Mouse (Mus musculus) heart, postnatal 25 days (tissue): ENCODE measurements at regions not wholly inside any gene's neighbourhood (a gene's known extent, or its start where the extent isn't known, plus 50 kb on each side); places are given as distances from the start of the nearest gene placed in this dataset.

Experiments
- DNase-seq: peaks from one replicate; pipeline ENCODE4 v3.0.0; 2022; ENCODE audit warnings: low spot score
- intact Hi-C: fragments of 180-260 bp; cut with DNase I; formaldehyde crosslinking; loops from one replicate; pipeline ENCODE4 v1.15.1; 2025

DNA sequence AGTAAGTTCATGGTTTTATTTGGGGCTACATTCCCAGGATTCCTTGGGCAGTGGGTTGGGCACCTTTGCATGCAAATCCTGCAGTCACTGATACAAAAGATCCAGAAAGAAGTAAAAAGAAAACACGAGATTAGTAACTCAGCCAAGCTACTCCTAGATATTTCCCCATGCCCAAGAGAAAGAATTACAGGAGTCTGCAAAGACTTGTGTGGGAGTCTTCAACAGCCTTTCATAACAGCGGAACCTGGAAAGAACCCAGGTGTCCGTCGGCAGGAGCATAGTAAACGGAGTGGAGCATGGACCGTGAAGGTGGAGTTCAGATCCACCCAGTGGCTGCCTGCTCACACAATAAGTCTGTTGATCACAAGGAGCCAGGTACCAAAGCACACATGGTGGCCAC is 121.1 kb upstream of the A530016L24Rik start:
- intact Hi-C loops: no loop called here
- DNase-seq: no peak

DNA sequence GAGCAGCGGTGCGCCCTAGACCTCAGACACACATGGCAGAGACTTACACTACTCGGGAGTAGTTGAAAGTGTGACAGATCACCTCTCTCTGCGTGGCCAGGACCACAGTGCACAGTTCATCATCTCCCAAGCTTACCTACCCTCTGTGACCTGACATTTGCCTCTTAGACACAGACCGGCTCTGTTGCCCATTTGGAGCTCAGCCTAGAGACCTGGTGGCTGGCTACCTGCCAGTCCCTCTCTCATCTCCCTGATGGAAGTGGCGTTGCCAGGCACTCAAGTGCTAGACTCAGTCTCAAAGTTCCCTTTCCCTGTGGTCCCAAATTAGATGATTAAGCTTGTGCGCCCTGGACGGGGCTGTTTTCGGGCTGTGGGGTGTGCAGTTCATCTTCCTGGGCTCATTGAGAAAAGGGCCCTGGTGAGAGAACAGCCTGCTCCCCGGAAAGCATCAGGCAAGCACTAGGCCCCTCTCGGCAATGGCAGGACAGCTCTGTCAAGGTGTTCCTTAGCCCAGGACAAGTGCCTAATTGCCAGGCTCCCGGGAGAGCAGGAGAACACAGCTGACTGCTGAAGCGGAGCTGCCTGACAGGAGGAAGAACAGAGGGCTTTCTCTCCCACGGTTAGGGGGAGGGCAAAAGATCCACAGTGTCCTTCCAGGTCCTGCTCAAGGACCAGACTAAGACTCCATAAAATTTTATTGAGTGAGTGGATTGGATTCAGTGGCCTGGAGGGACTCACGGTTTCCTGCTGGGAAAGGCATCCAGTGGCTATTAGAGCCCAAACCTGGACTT is 119.5 kb upstream of the A530016L24Rik start:
- intact Hi-C loops: no loop called here
- no peak for DNase-seq

DNA sequence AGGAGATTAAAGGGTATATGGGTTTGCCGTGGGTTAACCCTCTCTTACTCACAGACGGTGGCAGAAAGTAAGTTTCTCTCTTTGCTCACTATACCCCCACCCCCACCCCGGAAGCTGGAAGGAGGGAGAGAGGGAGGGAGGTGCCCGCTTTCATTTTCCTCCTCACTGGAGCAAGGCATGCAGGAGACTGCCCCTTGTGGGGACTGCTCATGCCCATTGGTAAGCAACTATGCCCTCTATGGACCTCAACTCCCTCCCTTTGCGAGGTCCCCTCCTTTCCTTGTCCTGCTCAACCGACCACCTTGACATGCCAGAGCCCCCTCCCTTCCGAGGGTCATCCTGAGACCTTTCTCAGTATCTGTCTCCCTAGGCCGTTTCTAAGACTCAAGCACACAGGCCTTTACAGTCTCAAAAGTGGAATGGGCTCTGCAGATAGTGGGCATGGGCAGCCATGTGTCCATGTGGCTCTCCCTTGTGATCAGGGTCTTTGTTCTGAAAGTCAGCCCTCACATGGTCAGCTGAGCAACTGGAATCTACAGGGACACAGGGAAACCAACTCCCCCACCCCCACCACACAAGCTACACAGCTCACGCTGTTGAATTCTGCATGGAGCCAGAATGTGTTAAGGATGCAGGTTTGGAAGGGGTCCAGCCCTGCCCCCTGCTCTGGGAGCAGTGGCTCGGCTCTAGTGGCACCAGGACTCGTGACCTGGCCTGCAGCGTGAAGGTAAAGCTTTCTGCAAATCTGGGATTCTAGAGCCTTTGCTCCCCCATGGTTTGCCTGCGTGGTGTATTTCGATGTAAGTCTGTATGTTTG is 116.8 kb upstream of the A530016L24Rik start:
- no peak for DNase-seq
- intact Hi-C loops: no loop called here

DNA sequence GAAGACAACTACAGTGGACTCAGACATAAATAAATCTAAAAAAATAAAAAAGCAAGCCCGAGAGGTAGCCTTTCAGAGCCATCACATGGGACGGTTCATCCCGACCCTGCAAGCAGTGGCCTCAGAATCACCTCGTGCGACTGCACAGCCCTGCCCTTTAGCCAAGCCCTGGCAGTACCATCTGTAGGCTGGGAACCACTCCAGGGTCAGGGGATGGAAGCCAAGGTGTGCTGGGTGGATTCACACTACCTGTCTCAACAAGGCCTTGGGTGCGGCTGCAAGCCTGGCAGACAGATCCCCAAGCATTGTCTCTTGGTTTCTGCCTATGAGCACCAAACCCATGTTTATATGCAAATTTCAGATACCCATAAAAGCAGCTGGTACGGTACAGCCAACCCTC is 115.3 kb upstream of the A530016L24Rik start:
- intact Hi-C loops: no loop called here
- no peak for DNase-seq

DNA sequence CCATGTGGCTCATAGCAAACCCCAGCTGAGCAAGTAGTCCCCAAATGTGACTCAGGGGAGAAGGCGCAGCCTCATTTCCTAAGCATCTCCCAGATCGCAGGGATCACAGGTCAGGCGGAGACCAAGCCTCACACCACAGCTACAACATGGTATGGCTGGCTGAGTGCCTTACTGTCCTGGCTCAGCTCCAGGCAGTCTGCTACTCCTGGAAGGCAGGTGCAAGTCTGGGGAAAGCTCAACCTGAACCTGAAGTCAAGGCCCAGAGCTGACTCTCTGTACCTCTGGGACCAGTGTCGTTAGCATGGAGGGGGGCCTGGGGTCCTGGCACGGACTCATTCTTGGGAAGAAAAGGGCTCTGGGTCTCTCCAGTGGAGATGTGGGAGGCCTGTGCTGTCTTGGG is 113.0 kb upstream of the A530016L24Rik start:
- intact Hi-C loops: no loop called here
- no peak for DNase-seq

DNA sequence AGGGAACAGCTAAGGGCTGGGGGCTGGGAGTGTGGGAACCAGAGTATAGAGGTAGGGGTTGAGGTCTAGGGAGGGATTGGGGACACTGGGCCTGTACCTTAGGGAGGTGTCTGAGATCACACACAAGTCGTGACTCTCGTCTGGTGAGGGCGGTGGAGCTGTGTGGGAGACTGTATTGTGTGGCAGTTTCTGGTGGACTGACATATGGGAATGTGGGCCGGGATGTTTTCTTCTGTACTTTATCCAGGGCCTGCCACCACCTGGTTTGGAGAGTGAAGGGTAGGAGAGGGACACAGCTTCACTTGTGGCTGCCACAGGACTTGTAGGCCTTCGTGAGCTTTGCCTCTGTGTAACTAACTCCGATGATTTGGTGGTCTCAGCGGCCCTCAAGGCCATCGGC is 112.5 kb upstream of the A530016L24Rik start:
- intact Hi-C loops: no loop called here
- DNase-seq: no peak

DNA sequence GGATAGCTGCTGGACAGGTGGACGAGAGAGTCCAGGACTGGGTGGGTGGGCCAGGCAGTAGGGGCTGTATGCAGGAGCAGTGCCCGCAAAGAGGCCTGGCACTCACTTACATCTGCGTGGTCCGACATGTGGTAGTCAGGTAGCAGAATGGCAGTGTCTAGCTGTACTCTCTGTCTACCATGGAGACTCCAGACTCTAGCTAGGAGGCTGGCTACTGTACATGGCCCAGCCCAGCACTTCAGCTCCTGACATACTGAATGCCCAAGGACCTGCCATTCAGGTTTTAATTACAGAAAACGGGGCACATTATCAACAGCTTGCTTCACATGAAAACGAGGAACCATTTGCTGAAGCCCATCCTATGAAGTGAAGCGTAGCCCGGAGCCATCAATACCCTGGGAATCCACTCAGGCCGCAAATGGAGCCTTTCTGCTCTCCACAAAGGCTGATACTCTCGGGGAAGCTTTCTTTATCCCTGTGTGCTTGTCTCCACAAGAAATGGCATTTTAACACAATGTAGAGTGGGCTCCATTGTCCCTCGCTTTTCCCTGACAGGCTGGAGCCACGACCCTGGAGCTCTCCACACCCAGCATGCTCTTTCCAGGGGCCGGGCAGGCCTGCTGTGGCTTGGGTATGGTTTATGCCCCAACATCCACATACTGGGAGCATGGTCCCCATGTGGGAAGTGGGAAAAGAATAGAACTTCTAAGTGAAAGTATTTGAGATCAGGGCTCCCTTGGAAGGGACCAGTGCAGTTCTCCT is 110.6 kb upstream of the A530016L24Rik start:
- intact Hi-C loops: no loop called here

DNA sequence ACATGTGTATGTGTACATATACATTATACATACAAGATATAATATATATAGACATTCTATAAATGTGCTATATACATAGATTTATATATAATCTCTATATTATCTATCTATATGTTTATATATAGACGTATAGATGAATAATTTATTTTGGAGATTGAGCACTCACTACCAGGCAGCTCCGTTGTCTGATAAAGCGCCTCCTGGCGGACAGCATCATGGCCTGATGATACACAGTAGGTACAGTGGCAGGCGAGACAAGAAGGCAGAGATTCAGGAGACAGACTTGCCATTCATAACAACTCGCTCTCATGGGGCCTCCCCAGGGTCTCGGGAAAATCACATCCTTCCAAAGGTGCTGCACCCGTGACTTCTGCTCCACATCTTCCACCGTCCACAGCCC is 101.4 kb upstream of the A530016L24Rik start:
- no peak for DNase-seq
- intact Hi-C loops: no loop called here

More for the DNA sequence above, 110.6 kb upstream of the A530016L24Rik start:
- no peak for DNase-seq

DNA sequence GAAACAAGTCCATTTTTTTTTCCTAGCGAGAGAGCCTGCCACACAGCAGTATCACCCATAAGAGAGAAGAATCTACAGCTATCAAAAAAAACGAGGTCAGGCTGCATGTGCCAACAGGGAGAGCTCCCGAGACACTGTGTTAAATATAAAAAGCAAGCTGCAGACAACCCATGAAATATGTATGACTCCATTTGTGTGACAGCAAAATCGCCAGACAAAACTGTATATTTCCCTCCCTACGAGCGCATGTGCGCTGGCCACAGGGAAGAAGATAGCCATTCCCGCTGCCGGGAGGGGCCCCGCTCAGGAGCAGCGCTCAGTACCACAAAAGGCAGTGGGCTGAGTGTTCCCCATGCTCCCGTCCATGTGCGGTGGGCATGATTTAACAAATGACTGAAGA is 93.3 kb upstream of the A530016L24Rik start:
- intact Hi-C loops: no loop called here

DNA sequence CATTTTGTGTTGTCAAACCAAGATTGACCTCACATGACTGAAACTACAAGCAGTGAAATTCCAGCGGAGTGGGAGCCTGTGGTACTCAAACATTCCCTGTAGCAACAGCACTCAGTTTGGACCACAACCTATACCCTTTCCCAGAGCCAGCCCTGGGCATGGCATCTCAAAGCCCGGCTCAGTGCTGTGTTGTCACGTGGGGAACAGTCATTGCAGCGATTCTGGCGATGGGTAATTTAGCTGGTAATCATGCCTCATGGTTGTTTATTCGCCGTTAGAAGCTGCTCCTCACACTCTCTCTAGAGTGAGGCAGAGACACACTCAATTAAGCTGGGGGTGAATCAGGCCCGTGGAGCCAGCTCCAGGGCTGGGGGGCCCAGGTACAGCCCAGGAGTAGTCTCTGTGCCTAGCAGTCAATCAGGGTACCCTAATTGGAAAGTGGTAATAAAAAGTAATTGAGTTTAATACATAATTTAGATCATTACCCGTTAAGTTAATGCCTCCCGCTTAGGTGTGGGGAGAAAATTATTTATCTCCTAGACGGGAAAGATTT is 85.5 kb upstream of the A530016L24Rik start:
- no peak for DNase-seq
- intact Hi-C loops: no loop called here

More for the DNA sequence above, 93.3 kb upstream of the A530016L24Rik start:
- no peak for DNase-seq

DNA sequence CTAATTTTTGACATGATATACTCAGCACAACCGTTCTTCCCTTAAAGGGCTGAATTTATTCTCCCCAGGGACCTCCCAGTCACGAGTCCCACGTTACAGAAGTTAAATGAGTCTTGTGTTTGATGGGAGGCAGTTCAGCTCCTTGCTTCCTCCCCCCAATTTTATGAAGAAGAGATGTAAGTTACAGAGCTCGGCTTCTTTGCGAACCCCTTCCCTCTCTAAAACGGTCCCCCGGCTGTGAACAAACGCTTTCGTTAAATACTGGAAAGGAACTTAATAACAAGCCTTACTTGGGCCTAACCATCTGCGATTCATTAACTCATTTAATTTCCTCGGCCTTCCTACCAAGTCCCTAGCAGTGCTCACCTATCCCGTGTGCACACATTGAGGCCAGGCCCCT is 84.9 kb upstream of the A530016L24Rik start:
- intact Hi-C loops: no loop called here
- no peak for DNase-seq

DNA sequence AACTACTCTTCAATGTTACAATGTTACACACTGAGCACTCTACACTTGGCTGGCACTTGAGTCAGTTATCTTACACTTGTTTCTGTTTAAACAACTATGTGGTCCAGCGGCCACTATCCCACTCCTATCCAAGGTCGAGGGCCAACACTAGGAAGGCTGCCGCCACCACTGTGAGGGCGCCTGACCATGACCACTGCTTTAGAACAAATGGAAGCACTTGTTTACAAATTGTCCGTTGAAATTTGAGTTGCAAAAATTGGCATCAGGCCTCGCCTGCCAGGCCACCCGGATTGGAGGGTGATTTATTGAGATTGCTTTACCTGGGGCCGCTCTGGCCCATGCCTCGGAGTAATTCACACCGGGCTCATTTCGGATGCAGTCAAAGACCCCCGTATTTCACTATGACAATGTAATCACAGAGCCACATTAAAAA is 83.5 kb upstream of the A530016L24Rik start:
- no peak for DNase-seq
- intact Hi-C loops: no loop called here

DNA sequence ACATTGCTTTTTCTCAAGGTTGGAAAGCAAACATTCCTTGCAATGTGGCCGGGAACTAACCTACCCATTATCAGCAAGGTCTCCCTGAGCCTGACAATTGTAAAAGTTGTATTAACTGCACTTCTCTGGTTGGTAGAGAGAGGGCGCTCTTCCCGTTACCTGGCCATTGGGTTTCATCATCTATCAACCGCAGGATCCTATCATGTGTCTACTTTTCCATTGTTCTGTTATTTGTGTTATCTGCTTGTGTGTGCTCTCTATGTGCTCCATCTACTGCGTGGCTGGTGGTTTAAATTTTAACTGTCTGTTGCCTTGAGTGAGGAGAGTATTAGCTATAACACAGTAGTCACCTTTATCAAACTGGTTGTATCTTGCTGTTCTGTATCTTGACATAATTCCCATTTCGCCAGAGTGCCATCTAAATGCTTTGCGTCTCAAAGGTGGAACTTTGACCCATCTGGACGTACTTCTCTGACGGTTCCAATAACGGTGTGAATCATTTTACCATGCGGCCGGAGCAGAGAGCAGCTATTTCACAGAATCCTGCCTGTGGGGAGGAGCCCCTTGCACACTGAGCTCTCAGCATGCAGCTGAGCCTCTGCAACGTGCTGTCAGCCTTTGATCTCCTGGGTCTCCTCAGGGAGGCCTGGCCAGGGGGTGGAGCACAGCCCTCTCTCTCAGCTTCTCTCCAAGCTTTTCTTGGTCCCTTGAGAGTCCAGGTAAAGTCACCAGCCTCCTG is 77.5 kb upstream of the A530016L24Rik start:
- intact Hi-C loops: loop anchor here (1.0 to 5.0 kb wide), 3 partner anchors 41 to 131 kb away; no protein-coding TSS in a partner anchor
- no peak for DNase-seq

DNA sequence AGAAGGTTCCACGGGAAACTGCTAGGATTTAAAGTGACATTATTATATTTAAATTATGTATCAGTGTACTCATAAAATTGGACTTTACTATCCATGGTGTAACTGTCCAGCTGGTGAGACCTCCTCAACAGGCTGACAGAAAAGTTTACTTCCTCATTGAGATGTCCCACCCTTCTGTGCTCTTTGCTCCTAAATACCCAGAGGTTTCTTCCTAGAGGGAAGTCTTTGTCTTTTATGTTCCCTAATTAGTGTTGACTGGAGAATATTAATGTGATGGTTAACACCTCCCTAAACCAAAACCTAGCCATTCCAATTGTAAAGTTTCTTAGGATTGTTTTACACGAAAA is 76.9 kb upstream of the A530016L24Rik start:
- no peak for DNase-seq
- intact Hi-C loops: loop anchor here (5.0 kb wide), 1 partner anchor 40 kb away; no protein-coding TSS in a partner anchor

DNA sequence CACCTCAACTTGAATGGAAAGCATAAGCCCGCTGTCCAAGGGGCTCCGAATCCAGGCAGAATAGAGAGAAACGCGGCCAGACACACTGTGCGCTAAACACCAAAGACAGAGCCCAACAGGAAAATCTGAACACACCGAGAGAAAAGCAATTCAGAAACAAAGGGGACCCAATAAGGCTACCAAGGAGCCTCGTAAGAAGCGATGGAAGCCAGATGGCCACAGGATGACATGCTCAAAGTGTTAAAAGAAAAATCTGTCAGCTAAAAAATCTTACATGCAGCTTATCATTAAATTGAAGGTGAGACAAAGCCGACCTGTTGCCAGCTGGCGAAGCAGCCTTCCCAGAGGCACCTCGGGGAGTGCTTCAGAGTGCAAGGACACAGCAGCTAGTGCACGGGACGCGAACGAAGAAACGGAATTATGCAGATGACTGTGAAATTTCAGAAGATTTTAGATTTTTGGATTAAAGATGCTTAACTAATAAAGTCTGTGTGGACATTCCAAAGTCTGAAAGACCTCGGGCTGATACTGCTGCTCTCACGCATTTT is 73.2 kb upstream of the A530016L24Rik start:
- intact Hi-C loops: no loop called here

DNA sequence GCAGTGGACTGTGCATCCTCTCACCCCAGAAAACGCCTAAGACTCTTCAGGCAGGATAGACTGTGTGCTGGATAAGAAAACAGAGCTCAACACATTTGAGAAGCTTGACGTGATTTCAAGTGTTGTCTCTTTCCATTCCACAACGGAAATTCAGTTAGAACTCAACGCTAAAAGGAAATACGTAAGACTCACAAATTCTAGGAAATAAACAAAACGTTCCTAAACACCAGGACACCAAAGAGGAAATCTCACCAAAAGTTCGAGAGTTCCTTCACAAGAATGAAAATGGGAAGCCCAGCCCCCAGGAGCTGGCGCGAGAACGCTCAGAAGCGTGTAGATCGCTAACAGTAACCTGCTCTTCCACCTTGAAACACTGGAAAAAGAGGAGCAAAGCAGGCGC is 72.7 kb upstream of the A530016L24Rik start:
- DNase-seq: no peak
- intact Hi-C loops: no loop called here

More for the DNA sequence above, 73.2 kb upstream of the A530016L24Rik start:
- no peak for DNase-seq

DNA sequence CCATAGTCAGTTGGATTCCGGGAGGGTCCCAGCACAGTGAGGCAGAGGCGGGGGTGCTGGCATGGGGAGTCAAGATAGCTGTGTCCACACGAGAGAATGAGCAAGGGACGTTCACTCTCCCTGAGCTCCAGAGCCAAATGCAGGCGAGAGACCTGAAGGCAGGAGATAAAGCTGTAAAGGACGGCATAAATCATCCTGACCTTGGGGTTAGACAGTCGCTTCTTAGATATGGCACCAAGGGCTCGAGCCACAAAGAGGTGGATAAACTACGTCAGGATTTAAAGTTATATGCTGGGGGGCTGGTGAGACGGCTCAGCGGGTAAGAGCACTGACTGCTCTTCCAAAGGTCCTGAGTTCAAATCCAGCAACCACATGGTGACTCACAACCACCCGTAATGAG is 70.6 kb upstream of the A530016L24Rik start:
- no peak for DNase-seq
- intact Hi-C loops: no loop called here

DNA sequence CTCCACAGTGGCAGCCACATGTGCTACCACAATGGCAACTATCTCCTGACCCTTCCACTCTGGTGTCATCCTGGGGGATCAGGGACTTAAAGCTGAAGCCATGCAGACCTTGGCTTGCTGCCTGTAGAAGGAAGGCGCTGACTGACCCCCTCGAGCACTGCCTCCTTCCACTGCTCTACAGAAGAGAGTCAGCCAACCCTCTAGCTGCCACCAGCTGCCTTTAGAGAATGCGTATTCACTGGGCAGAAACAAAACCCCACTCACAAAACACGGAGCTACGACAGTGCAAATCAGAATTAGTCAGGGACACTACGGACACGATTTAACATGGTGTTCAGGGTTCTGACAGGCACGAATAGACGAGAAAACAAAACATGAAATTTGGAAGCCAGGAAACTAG is 67.1 kb upstream of the A530016L24Rik start:
- intact Hi-C loops: no loop called here
- DNase-seq: no peak

DNA sequence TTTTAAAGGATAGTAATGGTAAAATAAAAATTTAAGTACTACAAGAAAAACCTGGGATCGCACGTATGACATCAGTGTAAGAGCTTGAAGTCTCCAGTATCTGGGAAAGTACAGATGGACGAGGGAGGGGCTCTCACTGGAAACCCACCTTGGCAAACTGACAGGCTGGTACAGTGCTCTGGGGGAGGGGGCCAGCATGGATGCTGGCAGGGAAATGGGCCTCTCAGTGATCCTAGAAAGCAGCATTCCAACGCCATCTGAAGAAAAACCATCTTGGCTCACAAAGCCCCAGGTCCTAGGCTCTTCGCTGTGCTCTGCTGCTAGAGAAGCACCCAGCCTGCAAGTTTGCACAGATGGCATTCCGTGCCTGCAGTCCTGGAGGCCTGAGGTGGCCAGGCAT is 65.1 kb upstream of the A530016L24Rik start:
- intact Hi-C loops: no loop called here
- no peak for DNase-seq
